Mouse (Mus musculus) C2C12 (cell line): ENCODE measurements around the gene Cmss1. TPM values are rescaled to one million over a fixed set of nuclear protein-coding genes. Genes with fewer than 3 reads are reported as not detected.

ENCODE experiments used
- H3K27me3 ChIP-seq: one replicate; pipeline ENCODE4 v1.6.1; 2011; ENCODE audit not compliant: control insufficient read depth, insufficient read depth, insufficient read length
- H3K36me3 ChIP-seq: one replicate; pipeline ENCODE4 v1.6.1; 2011; ENCODE audit not compliant: control insufficient read depth, insufficient read depth
- H3K4me3 ChIP-seq: one replicate; pipeline ENCODE4 v1.5.1; 2011; ENCODE audit warnings: mild to moderate bottlenecking, control low read depth; ENCODE audit not compliant: poor library complexity, insufficient read depth, severe bottlenecking
- H3K79me2 ChIP-seq: one replicate; pipeline ENCODE4 v1.6.1; 2011; ENCODE audit not compliant: control insufficient read depth, insufficient read depth
- H3K79me3 ChIP-seq: one replicate; pipeline ENCODE4 v1.6.1; 2011; ENCODE audit warnings: low read depth, control low read depth
- H3ac ChIP-seq: one replicate; pipeline ENCODE3; 2011; ENCODE audit warnings: low read depth; ENCODE audit not compliant: control insufficient read depth, insufficient read length
- CEBPB ChIP-seq: IDR thresholded peaks from one replicate; pipeline ENCODE4 v1.6.1; 2011; ENCODE audit warnings: low read depth, mild to moderate bottlenecking, control low read depth, moderate library complexity
- CTCF ChIP-seq: IDR thresholded peaks from one replicate; pipeline ENCODE4 v1.5.1; 2011; ENCODE audit not compliant: control insufficient read depth, insufficient read depth, insufficient read length
- FOSL1 ChIP-seq: IDR thresholded peaks from one replicate; pipeline ENCODE4 v1.8.0; 2011; ENCODE audit warnings: mild to moderate bottlenecking, low read length; ENCODE audit not compliant: poor library complexity, insufficient read depth, severe bottlenecking
- MAX ChIP-seq: IDR thresholded peaks from one replicate; pipeline ENCODE4 v1.6.1; 2011; ENCODE audit warnings: mild to moderate bottlenecking, control low read depth
- MYOD1 ChIP-seq: IDR thresholded peaks from one replicate; pipeline ENCODE4 v1.6.1; 2011; ENCODE audit warnings: low read depth; ENCODE audit not compliant: control insufficient read depth, insufficient read length
- MYOG ChIP-seq: IDR thresholded peaks from one replicate; pipeline ENCODE4 v1.6.1; 2011; ENCODE audit not compliant: control insufficient read depth, insufficient read length; ENCODE audit errors: extremely low read depth
- USF1 ChIP-seq: IDR thresholded peaks from one replicate; pipeline ENCODE4 v1.6.1; 2011; ENCODE audit warnings: low read depth, mild to moderate bottlenecking, control low read depth, moderate library complexity
- polyA plus RNA-seq: library from polyadenylated mRNA; unstranded; fragments of >200 nt; fragmentation: generic; extraction: Trizol; gene quantifications from one replicate; pipeline ENCODE4 v1.2.1, GENCODE M21; 2012; ENCODE audit warnings: missing spikeins

Gene Cmss1
- polyA plus RNA-seq, 1 experiment: 37.5 TPM

GRCm38 (mm10) chr16:57268058-57268841, 338.4 kb downstream of the Cmss1 start:
- no peaks in the 10 kb centered on the region for H3K79me3 ChIP-seq
- H3ac ChIP-seq: no peak overlapping the region
- no peaks in the 10 kb centered on the region for H3K79me2 ChIP-seq
- no peaks in the 10 kb centered on the region for H3K36me3 ChIP-seq
- TF ChIP-seq MYOG (no peak), FOSL1 (no peak), CEBPB (no peak), USF1 (no peak)
- no peaks in the 10 kb centered on the region for H3K27me3 ChIP-seq
- H3K4me3 ChIP-seq: no peak overlapping the region

- no peaks in the 10 kb centered on the region for H3K36me3 ChIP-seq
- TF ChIP-seq FOSL1: no peak
- no peak for TF ChIP-seq MYOG
- TF ChIP-seq CTCF: no peak
- no peak for TF ChIP-seq CEBPB
- no peak for TF ChIP-seq USF1
- no peak for TF ChIP-seq MAX
- no peak for TF ChIP-seq MYOD1
- no peak overlapping the region for H3ac ChIP-seq
- no peaks in the 10 kb centered on the region for H3K79me2 ChIP-seq
- no peak overlapping the region for H3K4me3 ChIP-seq
- H3K27me3 ChIP-seq: no peaks in the 10 kb centered on the region
- H3K79me3 ChIP-seq: no peaks in the 10 kb centered on the region
Measured at GRCm38 (mm10) chr16:57267068-57267467, 339.6 kb downstream of the Cmss1 start.

DNA sequence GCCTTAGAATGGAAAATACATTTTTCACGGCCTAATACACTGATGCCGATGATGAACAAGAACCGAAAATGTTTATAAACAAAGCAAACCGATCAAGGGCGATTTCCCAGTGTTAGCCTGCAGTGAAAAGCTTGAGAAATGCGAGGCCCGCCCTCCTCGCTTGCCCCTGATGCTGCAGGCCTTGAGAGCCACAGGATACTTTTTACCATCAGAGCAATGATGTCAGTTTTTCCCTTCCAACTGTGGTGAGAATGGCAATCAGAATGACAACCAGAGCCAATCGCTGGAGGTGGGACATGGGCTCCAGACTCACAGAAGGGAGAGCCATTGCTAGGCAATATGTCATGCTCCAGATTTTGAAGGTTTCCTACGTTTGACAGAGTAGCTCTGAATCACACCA, 346.5 kb downstream of the Cmss1 start:
- no peak overlapping the region for H3K4me3 ChIP-seq
- H3ac ChIP-seq: no peak overlapping the region
- H3K79me3 ChIP-seq: no peaks in the 10 kb centered on the region
- H3K36me3 ChIP-seq: no peaks in the 10 kb centered on the region
- no peaks in the 10 kb centered on the region for H3K27me3 ChIP-seq
- H3K79me2 ChIP-seq: no peaks in the 10 kb centered on the region
- TF ChIP-seq MYOD1: no peak
- TF ChIP-seq MYOG: no peak
- no peak for TF ChIP-seq FOSL1
- TF ChIP-seq MAX: no peak
- no peak for TF ChIP-seq CTCF
- TF ChIP-seq CEBPB: no peak
- no peak for TF ChIP-seq USF1

DNA sequence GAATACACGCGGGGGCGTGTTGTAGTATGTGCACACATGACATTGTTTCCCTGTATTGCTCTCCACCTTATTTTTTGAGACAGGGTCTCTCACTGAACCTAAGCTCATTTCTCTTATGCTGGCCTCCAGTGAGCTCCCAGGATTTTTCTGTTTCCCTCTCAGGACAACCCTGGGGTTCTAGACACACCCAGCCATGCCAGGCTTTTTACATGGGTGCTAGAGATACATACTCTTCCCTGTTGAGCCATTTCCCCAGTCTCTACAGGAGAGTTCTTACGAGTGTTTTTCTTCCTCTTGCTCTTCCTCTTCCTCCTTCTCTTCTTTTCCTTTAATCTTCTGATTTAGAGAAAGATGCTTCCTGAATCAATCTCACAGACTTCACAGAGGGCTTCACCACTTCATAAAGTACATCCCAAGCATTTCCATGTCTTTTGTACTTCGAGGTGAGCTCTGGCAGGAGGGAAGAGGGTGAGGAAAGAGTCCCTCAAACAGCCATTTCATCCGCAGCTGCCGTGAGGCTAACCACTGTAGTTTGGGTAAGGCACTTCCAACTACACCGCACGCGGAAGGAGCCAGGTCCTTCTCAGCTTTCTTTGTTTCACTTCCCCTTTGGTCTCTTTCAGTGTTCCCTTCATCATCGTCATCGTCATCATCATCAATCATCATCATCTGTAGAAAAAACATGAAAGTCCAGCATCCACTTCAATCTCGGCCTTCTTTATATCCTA, 347.1 kb downstream of the Cmss1 start:
- Histone ChIP-seq H3K4me3 (no peak overlapping the region), H3K36me3 (no peaks in the 10 kb centered on the region), H3K79me3 (no peaks in the 10 kb centered on the region), H3K27me3 (no peaks in the 10 kb centered on the region), H3ac (no peak overlapping the region), H3K79me2 (no peaks in the 10 kb centered on the region)
- TF ChIP-seq MYOG: no peak
- TF ChIP-seq MAX: no peak
- no peak for TF ChIP-seq MYOD1
- TF ChIP-seq FOSL1: no peak

Other genes starting within 250 kb of the Cmss1 start
- 5.2 TPM for gene Col8a1, start 147.9 kb upstream of the Cmss1 start, polyA plus RNA-seq